Mouse (Mus musculus) gonadal fat pad, adult 2 months (tissue): ENCODE results near the gene Tmem107. TPM values are rescaled to one million over a fixed set of nuclear protein-coding genes. Genes with fewer than 3 reads are reported as not detected.

ENCODE experiments used
- DNase-seq: peaks from one replicate; pipeline ENCODE4 v3.0.0-alpha.2; 2012; ENCODE audit warnings: low read depth
- polyA plus RNA-seq: library from polyadenylated mRNA; depleted of rRNA; stranded (reverse); fragments of >200 nt; gene quantifications from 2 replicates; pipeline ENCODE4 v1.2.3, GENCODE M21; 2012

Gene Tmem107
- polyA plus RNA-seq, 1 experiment: 40.1 TPM

DNA sequence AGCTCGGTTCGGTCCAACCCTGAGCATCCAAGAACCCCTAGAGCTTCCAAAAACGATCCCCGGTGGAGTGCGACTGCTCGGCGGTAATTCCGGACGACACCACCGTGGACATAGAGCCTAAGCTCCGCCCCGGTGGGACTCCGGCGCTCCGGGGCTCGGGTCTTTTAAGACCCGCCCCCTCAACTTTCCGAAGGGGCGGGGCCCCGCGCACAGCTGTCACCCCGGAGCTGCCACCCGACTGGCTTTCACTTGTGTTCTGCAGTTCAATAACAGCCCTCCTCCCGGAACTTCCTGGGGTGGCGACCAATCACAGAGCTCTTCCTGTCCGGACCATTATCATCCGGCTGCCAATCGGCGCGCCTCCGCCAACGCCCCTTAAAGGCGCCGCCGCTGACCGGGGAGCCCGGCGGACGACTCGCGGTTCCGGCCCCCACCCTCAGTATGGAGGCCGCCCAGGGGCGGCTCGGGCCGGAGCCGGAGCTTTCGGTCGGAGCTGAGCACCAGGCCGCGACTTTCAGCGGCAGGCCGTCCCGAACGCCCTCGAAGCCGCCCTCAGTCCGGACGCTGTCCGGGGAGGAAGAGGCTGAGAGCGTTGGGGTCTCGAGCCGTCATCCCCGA lies 11.1 kb upstream of the Tmem107 start, which contains the start of gene Borcs6:
Gene Borcs6, plus strand, starts transcription at position 361 of the 618 bp plus-strand sequence.
- DNase-seq: no peak

DNA sequence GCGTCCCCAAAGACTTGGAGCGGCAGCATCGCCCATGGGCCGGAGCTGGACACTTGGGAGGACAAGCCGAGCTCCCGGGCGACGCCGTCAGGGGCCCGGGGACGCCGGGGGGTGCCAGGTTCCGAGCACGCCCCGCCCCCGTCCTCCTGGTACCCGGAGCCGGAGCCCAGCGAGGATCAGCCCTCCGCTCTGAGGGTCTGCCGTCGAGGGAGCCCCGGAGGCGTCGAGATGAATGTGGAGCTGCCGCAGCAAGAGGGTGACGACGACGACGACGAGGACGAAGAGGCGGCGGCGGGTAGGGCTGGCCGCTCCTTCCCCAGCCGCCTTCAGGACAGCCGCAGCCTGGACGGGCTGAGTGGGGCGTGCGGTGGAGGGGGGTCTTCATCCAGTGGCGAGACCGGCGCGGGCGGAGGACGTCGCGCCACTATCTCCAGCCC lies 10.6 kb upstream of the Tmem107 start:
- DNase-seq: no peak

DNA sequence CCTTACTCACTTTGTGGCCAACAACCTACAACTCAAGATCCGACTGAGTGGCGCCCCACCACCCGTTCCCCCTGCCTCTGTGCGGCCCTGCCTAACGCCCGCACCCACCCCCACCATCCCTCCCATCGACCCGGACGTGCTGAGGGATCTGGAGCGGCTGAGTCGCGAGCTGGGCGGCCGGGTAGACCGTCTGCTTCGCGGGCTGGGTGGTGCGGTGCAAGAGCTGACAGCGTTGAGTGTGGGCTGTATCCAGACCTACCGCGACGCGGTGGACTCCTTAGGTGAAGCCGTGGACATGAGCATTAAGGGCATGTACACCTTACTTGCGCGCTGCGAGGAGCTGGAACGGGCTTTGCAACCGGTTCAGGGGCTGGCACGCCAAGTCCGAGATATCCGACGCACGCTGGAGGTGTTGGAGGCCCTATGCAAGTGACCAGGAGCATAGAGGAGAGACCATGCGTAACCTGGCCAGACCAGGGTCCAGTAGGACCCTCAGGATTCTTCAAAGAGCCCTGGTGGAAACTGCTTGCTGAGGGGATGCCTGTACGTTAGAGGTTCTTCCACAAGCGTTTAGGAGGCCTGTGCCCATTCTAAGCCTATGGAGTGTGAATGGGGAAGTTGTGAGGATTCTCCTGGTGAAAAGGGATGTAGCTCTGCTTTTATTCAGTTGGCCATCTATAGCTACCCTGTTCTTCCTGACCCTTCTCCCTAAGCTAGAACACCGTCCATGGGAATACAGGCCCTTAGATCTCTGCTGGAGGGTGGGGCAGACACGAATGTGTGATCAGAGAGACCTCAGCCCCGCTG lies 10.0 kb upstream of the Tmem107 start:
- DNase-seq: no peak

DNA sequence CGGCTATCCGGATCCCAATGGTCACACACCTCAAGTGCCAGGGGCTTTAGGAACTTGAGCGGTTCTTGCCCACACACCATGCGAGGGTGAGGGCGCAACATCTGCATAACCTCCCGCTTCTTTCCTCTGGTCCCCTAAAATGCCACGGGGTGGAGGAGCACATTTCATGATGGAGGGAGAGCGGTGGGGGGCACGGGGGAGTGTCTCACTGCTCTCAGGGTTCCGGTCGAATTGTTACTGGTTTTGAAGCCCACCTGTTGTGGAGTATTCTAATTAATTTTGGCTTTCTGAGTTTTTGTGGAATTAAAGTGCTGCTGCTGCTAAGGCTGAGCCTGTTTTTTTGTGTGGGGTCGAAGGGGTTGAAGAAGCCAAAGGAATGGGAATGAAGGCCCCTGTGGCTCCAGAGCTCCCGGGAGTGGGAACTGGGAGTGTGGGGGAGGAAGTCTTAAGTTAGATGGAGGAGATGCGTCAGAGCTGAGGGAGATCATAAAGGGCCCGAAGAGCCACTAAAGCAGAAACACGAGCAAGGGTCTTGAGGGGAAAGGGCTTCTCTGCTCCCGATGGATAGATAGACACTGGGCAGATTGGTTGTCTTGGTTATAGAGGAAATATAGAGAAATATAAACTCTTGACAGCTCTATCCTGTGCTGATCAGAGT lies 9.2 kb upstream of the Tmem107 start:
- DNase-seq: no peak

DNA sequence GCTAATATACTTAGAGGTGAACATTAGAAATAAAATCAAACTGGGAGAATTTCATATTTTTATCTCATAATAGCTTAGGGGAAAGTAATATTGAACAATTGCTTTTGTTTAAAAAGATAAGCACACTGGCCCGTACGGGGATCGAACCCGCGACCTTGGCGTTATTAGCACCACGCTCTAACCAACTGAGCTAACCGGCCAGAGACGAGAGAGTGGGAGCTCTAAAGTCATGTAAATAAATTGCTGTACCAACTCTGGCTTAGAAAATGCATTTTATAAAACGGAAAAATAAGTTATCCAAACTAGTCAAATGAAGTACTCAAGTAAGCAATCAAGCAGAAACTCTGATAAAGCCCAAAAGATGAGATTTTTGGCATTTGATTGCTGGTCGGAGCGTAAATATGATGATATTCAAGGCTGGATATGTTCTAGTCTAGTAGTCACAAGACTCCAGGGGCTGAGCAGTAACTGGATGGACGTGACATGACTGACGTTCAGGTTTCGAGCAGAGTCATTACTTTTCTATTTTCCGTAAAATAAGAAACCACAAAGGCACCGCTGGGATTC lies 8.3 kb upstream of the Tmem107 start:
- no peak for DNase-seq

DNA sequence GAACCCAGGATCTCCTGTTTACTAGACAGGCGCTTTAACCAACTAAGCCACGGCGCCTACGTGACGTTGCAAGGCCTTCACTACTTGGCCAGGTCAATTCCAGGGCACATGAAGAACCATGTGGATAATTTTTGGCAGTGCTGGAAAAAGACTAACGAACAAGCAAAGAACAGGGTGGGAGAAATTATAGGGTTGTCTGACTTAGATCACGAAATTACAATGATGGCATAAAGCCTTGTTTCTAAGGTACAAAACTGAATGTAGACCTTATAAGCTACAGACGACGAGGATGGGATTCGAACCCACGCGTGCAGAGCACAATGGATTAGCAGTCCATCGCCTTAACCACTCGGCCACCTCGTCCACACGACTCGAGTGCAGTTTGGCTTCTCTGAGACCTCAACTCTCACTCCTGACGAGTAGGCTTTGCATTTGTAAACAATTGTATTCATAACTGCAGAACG lies 7.8 kb upstream of the Tmem107 start:
- DNase-seq: no peak

DNA sequence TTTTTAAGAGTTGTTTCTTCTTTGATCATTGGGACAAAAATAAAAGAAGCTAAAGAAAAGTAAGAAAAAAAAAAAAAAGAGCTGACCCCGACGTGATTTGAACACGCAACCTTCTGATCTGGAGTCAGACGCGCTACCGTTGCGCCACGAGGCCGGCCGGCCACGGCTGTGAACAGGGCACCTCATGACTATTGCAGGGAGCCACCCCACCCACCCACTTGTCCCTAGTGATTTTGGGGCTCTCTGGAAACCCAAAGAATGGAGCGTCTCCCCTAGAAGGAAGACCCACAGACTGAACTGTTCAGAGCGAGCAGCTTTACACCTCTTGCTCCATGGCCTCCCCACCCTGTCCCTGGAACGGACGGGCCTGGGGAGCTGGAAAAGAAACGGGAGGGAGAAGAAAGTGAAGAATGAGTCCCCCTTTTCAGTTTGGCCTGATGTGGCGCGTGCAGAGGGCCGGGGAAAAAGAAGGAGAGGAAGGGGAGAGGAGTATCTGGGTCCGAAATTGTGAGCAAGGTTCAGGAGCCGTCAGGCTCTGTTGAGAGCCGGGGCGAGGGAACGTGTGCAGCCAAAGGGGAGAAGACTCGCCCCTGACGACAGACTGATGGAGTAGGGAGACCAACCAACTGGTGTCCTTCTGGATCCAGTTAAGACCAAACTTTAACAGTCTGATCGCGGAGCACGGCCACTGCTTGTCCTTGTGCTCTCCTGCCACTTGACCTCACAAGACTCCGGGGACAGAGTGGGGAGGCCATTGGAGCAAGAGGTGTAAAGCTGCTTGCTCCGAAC lies 7.0 kb upstream of the Tmem107 start:
- no peak for DNase-seq

DNA sequence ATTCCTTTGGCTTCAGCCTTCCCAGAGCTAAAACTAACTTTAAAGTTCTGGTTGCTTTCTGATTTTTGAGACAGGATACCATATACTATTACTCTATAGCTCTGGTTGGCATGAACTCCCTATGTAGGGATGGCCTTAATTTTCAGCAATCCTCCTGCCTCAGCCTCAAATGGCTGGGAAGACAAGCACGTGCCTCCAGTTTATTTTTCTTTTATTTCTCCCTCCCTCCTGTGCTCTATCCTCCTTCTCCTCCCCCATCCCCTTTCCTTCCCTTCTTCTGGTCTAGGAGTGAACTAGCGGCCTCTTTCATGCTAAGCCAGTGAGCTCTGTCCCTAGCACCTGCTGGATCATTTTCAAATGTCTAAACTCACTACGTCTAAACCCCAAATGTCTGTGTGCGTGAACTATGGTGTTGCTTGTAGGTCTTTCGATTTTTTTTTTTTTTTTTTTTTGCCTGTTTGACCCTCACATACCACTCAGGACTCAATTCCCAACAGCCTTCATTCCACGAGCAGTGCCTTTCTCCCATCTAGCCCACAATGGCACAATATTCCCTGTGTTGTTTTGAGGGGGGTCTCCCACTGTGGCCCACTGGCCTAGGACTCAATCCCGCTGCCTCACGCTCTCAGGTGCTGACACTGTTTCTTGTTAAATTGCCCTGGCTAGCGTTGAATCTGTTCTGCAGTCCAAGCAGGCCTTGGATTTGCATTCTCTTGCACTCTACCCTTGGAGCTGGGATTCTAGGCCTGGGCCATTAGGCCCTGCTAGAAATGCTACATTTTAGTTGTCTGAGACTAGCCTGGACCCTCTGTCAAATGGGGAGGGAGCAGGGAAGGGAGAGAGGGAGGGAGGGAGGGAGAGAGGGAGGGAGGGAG lies 6.1 kb upstream of the Tmem107 start:
- no peak for DNase-seq

DNA sequence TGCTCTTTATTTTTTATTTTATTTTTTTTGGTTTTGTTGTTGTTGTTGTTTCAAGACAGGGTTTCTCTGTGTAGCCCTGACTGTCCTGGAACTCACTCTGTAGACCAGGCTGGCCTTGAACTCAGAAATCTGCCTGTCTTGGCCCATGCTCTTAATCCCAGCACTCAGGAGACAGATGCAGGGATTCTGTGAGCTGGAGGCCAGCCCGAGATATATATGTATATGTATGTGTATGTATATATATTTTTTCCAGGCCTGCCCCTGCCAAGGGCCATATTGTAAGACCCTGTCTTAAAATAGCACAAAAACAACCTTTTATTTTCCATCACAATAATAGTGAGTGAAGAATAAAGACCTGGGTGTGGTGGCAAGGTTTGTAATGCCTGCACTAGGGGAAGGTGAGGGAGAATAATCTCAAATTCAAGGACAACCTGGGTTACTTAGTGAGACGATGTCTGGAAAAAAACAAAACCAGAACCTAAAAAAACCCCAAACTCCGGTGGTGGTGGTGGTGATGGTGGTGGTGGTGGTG lies 5.1 kb upstream of the Tmem107 start:
- DNase-seq: no peak

DNA sequence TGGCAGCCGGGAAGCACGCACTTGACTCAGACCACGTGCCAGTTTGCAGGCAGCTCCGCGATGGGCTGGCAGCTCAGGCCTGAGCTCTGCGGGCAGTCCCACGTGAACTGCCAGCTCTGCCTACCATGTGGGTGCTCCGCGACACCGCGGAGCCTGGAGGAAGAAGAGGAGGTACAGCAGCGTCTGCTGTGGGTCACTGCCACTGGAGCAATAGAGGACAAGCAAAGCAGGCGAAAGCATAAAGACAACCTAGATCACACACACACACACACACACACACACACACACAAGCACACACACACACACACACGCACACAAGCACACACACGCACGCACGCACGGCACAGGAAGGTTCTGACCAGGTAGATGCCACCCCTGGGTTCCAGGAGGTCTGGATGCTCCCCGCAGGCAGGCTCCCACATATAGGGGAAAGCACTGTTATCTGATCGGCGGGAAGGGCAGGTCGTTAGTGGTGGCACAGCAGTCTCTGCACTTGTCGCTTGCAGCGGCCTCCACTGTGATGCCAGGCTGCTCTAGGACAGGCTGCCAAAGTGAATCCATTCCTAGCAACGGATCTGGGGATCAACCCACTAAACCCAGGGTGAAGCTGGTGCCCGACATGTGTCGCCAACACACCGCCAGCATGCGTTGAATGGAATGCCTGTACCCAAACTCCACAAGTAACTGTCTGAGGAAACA lies 4.3 kb upstream of the Tmem107 start:
- DNase-seq: no peak

DNA sequence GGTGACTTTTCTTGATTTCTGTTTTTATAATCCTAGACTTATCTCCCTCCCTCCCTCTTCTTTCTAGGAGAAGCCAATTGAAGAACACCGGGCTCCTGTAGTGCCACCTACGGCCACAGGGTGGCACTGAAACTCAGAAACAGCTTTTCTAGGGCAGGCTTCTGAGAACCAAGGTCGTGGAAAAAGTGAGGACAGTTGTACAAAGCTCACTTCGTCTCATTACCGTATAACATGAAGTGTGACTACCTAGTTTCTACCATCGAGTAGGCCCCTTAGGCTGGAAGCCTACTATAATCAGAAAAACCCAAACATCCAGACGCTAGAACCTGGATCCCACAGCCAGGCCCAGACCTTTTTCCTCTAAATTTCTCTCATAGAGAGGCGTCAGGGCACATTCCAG lies 3.6 kb upstream of the Tmem107 start:
- DNase-seq: no peak

DNA sequence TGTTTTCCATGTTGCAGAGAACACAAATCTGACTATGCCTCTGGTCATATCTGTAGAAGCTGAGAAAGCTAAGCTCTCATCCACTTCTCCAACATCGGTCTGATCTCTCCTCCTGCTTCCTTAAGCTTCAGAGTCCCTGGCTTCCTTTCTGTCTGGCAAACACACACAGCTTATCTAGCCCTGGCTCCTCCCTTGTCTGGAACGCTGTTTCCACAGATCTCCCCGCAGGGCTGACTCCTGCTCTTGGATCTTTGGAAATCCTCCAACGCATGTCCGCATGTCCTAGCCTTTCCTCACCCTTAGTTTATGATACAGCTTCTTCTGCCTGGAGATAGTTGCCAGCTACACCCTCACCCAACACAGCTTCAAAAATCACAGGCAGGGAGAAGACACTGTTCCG lies 3.0 kb upstream of the Tmem107 start:
- no peak for DNase-seq

DNA sequence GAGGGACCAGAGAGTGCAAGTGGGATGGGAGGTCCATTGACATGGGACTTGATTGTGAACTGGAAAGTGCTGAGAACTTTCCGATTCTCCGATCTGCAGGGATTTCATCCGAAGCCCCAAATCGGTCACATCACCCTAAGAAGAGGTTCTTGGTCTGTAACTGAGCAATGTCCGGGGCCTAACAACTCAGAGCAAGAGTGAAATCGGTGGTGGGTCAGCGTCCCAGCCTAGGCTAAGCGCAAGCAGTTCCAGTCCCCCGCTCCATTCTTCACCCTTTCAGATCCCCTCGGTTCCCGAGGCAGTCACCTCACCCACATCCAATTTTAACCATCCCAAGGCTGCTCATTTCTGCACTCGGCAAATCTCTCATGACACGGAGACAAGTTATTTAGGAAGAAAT lies 513 bp upstream of the Tmem107 start:
- no peak for DNase-seq

DNA sequence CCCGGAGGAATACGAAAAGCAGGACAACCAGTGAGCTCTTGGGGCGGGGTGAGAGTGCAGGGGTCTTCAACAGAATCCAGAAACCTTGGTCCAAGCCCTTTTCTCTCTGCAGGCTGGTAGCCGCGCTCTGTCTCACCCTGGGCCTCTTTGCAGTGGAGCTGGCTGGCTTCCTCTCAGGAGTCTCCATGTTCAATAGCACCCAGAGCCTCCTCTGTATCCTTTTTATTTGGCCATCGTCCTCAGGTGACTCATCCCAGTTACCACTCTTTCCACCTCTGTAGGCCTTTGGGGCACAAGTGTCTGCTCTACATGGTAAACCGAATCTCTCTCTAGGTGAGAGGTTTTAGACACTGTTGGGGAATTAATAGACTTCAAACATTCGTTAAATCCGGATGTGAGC lies 656 bp downstream of the Tmem107 start:
- DNase-seq: no peak

DNA sequence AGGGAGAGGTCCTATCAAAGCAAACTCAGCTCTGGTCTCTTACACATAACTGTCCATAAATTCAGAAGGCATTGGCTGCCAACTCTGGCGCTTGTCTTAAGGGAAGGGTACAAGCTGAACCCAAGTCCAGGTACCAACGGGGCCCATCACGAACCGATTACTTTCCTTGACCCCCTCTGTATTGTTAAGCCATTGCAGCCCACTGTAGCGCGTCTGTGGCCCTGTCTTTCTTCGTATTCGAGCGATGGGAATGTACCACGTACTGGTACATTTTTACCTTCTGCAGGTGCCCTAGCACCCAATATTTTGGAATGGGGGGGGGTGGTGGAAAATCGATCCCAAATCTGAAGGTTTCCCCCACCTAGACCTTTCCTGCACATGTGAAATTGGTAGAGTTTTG lies 1.6 kb downstream of the Tmem107 start:
- no peak for DNase-seq

DNA sequence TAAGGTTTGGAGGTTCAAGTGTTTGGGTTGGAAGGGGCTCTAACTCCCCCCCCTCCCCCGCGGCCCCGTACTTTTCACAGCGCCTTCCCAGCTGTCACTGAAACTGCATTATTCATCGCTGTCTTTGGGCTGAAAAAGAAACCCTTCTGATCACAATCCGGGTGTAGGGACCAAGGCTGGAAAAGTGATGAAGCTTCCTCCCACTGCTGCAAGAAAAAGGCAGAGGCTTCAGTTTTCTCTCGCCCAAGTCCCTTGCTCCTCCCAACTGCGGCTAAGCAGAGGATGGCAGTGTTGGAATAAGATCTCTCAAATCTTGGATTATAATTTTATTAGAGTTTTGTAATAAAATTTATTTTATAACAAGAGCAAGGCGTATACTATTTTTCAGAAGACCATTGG lies 2.1 kb downstream of the Tmem107 start:
- DNase-seq: no peak

DNA sequence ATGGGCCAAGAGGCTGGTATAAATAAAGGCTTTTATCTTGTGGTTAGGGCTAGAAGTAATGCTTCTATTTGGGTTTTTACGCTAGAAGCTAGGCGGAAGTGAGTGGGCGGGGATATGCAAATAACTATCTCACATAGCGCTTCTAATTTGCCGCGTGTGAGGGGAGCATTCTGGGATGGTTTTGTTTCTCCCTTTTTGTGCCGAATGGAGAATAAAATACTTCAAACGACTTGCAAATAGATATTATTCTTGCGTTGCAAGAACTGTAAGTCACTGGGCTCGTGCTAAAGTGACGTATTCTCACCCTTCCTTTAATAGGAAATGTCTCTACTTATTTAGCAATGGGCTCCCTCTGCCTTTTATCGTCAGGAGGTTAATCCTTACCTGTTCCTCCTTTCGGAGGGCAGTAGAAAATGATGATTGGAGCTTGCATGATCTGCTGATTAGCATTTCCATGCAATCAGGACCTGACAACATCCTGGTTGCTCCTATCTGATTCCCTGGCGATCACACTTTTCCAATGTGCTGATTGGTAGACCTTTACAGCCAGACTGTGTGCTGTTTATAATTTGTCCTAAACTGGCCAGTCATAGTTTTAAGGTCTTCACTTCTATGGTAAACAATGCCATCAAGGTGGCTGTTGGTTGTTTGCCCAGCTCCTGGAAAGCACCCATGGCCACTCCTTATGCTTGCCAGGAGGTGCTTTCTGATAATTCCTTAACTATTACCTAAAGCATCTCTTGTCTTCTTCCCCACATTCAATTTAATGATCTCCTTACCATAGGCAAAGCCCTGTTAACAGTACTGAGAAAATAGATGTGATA lies 2.7 kb downstream of the Tmem107 start:
- no peak for DNase-seq

DNA sequence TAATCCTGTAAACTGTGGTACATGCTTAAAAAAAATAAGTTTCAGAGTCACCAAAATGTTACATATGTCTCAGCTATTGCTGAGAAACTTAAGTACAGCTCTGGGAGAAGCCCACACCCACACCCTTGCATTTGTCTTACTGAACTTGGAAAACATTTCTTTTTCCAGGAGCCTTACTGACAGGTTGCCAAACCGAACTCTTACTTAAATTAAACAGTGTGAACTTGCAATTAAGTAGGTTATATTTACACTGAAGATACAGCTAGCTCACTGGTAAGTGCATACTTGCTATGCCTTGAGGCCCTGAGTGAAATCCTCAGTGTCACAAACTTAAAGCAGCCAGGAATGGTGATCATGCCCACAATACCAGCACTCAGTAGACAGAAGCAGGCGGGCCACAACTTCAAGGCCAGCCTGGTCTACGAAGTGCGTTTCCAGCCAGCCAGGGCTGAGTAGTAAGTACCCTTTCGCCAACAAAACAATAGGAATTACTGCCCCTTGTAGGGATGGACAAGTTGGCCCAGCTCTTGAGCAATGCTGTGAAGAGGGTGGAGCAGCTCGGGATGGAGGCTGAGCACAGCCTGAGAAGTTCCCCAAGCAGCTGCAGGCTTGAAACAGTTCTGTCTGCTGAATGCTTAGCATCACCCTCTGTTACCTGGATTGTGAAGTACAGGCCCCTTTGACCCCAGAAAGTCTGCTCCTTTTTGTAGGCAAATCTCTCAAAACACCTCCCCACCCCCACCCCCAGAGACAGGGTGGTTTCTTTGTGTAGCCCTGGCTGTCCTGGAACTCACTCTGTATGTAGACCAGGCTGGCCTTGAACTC lies 3.6 kb downstream of the Tmem107 start:
- DNase-seq: no peak
